Mouse (Mus musculus): Measurements from ENCODE around the gene Cdk5rap2.

- TF ChIP-seq ZC3H11A (IDR thresholded peaks at IDR 0.05; ENCODE audit: borderline replicate concordance, low read depth, low read length) (no peak), HCFC1 (IDR thresholded peaks at IDR 0.05; ENCODE audit: borderline replicate concordance, insufficient read depth, low read length) (no peak), CHD2 (IDR thresholded peaks at IDR 0.05; ENCODE audit: low read depth, low read length) (no peak)
Measured at GRCm38 (mm10) chr4:70259726-70260418, 150.4 kb downstream of the Cdk5rap2 start.
